Mouse (Mus musculus) left cerebral cortex, adult 2 months (tissue): ENCODE data around the gene Nol8. TPM values are rescaled to one million over a fixed set of nuclear protein-coding genes. Genes with fewer than 3 reads are reported as not detected.

Experiments
- DNase-seq, 2 experiments: peaks; one replicate each; pipeline ENCODE4 v3.0.0; 2021 to 2022; ENCODE audit warnings: low spot score in 2 of 2, mixed read lengths in 1 of 2; ENCODE audit errors: extremely low spot score in 1 of 2
- H3K27ac ChIP-seq: fragments of 200-600 bp; 2 replicates; pipeline ENCODE4 v1.8.1; 2022
- H3K4me3 ChIP-seq: fragments of 200-600 bp; 2 replicates; pipeline ENCODE4 v1.8.1; 2022
- CTCF ChIP-seq: fragments of 200-600 bp; IDR thresholded peaks from 2 replicates; pipeline ENCODE4 v1.8.1; 2022; ENCODE audit warnings: antibody characterized with exemption, mild to moderate bottlenecking, moderate library complexity
- intact Hi-C: fragments of 180-260 bp; cut with DNase I; formaldehyde crosslinking; loops from one replicate; pipeline ENCODE4 v1.15.1; 2025
- total RNA-seq, 2 experiments: library from RNA; stranded (reverse); gene quantifications; 2 replicates each; pipeline ENCODE4 v1.2.3; 2021

Gene Nol8
- total RNA-seq, 2 experiments from 2014 or later, result 27.0 to 28.1 TPM

DNA sequence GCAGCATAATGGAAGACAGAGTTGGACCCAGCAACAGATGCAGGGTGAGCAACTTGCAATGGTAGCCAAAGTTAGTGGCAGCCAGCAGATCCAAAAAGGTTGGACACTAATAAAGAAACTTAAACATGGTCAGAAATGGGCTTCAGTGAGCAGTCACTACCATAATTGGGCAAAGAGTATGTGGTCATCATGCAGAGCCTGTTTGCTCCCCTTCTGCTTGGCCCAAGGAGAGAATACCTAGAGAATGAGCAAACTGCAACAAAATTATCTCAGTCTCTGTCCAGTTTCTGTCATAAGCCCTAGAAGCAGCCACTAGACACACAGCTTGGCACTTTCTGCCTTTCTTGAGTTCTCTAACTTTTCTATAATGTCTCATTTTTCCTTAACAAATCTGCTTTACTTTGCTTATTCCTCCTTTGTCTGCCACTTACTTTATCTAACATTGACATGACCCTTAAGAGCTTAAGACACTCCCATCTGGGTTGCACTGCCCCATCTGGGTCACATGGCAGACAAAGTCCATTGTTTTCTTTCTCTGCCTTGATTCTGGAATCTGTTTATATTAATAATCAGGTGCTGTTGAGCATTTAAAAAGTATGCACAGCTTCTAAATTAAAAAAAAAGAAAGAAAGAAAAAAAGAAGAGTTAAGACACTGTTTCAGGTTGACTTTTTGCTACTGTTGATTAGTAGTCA lies 9.1 kb upstream of the Nol8 start:
- no peak overlapping the region for H3K4me3 ChIP-seq
- H3K27ac ChIP-seq, result no peak overlapping the region
- intact Hi-C loops, result no loop called here
- DNase-seq, result no peak
- no peak for TF ChIP-seq CTCF

DNA sequence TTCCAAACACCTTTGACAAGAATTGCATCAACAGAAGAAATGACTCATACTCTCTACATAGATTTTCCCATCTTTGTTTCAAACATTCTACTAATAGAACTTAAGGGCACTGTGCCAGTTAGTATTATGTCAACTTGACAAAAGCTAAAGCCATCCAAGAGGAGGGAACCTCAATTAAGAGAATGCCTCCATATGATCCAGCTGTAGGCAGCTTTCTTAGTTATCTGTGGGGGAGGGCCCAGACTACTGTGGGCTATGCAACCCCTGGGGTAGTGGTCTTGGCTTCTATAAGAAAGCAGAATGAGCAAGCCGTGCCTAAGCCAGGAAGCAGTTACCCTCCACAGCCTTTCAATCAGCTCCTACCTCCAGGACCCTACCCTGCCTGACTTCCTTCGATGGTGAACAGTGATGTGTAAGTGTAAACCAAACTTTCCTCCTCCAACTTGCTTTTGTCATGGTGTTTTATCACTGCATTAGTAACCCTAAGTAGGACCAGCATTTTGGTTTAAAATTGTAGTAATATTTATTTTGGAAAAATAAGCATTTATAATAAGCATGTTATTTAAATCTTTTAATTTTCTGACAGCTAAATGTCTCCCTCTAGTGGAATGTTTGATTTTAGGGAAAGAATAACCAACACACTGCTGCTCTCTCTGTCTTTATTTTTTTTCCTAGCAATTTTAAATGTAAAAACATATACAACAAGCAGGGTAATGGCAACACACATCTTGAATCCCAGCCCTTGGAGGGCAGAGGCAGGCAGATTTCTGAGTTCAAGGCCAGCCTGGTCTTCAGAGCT lies 7.9 kb upstream of the Nol8 start:
- intact Hi-C loops, result loop anchor here (1.0 to 5.0 kb wide), 2 partner anchors 196 to 323 kb away; partner anchors contain the start of gene Fgd3
- Histone ChIP-seq H3K4me3 (no peak overlapping the region), H3K27ac (no peak overlapping the region)
- peak; percentile 76 for TF ChIP-seq CTCF
- DNase-seq, result peak; percentile 11 to 23

- no peak overlapping the region for H3K27ac ChIP-seq
- intact Hi-C loops, result loop anchor here (5.0 kb wide), 1 partner anchor 324 kb away; the partner anchor contains the start of gene Fgd3
- no peak for TF ChIP-seq CTCF
These were observed 6.9 kb upstream of the Nol8 start for GRCm38 (mm10) chr13:49646019-49646418.

DNA sequence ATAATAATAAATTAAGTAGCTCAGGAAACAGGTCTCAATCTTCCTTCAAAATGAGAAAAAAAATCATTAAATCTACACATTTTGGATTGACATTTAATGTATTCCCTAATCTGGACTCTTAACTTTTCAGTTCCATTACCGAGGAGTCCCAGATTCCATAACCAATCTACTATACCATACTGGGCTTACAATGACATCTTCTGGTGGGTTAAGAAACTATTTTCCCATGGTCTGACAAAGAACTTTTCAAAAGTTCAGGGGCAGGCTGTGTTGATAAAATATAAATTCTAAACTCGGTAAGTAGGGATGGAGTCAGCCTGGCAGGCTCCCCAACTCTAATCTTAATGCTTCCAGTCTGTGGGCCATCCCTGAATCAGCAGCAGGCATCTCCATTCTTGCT lies 1.7 kb upstream of the Nol8 start:
- no peak for DNase-seq
- Histone ChIP-seq H3K27ac (no peak overlapping the region), H3K4me3 (no peak overlapping the region)
- intact Hi-C loops, result loop anchor here (5.0 kb wide), 1 partner anchor 309 kb away; the partner anchor contains the start of gene Bicd2
- no peak for TF ChIP-seq CTCF

More at GRCm38 (mm10) chr13:49646019-49646418, 6.9 kb upstream of the Nol8 start:
- DNase-seq, result no peak
- H3K4me3 ChIP-seq, result no peak overlapping the region

GRCm38 (mm10) chr13:49651781-49652351 lies 1.0 kb upstream of the Nol8 start:
- no peak overlapping the region for H3K27ac ChIP-seq
- intact Hi-C loops, result loop anchor here (5.0 kb wide), 1 partner anchor 310 kb away; the partner anchor contains the start of gene Bicd2
- no peak for TF ChIP-seq CTCF
- H3K4me3 ChIP-seq, result peak overlapping the region; percentile 89
- DNase-seq, result no peak

DNA sequence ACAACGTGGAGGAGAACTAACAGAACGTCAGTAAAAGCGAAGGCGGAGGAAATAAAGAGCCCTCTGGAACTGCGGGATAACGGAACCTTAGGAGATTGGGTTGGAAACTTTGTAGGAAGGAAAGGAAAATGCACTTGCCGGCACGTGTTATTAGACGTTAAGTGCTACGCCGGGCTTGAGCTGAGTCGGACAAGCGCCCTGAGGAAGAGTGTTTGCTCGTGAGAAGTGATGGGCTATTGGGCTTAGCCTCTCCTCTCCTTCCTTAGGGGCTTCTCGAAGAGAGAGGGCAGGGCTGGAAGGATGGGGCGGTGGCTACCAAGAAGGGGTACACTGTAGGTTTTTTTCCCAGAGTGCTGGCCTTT lies 283 bp downstream of the Nol8 start:
- peak in 1 of 2 experiments; percentile 52 for DNase-seq
- Histone ChIP-seq H3K4me3 (peak overlapping the region; percentile 89), H3K27ac (peak overlapping the region; percentile 71)
- no peak for TF ChIP-seq CTCF
- intact Hi-C loops, result loop anchor here (5.0 kb wide), 1 partner anchor 311 kb away; the partner anchor contains the start of gene Bicd2

GRCm38 (mm10) chr13:49677793-49678192 lies 24.9 kb downstream of the Nol8 start:
- intact Hi-C loops, result loop anchor here (2.0 to 10.0 kb wide), 2 partner anchors 15 to 47 kb away; no protein-coding TSS in a partner anchor
- no peak for DNase-seq
- Histone ChIP-seq H3K4me3 (no peak overlapping the region), H3K27ac (no peak overlapping the region)
- TF ChIP-seq CTCF, result no peak

GRCm38 (mm10) chr13:49681351-49682232 lies 28.7 kb downstream of the Nol8 start, which contains the start of gene Iars:
Gene Iars, plus strand, starts transcription at chr13:49682100.
- intact Hi-C loops, result no loop called here
- no peak for TF ChIP-seq CTCF

DNA sequence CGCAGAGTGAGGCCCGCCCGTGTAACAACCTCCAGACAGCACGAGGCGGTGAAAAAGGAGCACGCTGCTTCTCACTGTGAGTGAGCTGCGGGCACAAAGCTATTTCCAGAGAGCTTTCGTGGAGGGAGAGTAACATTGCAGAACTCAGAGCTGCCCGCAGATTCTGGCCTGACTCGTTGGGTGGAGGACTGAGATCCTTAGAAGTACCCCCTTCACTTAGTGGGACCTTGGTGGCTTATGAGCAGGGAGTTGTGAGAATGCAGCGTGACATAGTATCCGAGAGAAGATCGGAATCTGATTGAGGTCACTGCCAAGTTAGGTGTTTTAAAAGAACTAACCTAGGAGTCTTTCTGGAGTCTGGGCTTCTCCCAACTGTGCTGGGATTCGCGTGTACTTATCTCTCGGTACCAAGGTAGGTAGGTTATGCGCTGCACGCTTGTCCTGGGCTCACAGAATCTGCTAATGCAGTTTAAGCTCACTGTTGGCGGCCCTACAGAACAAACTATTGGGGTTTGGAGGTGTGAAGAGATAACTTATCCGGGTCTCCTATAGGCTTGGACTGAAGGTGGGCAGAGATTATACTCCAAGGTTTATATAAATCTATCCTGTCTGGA lies 29.5 kb downstream of the Nol8 start:
- intact Hi-C loops, result no loop called here
- no peak for TF ChIP-seq CTCF
- H3K27ac ChIP-seq, result peak overlapping the region; percentile 72
- DNase-seq, result no peak
- peak overlapping the region; percentile 82 for H3K4me3 ChIP-seq

More at GRCm38 (mm10) chr13:49681351-49682232, 28.7 kb downstream of the Nol8 start, which contains the start of gene Iars:
- peak; percentile 99 to 100 for DNase-seq
- Histone ChIP-seq H3K4me3 (peak within 1 kb of the TSS; percentile 82), H3K27ac (peak within 1 kb of the TSS; percentile 81)

GRCm38 (mm10) chr13:49684266-49684665 lies 31.4 kb downstream of the Nol8 start:
- no peak for DNase-seq
- intact Hi-C loops, result no loop called here
- Histone ChIP-seq H3K27ac (no peak overlapping the region), H3K4me3 (no peak overlapping the region)
- TF ChIP-seq CTCF, result no peak

DNA sequence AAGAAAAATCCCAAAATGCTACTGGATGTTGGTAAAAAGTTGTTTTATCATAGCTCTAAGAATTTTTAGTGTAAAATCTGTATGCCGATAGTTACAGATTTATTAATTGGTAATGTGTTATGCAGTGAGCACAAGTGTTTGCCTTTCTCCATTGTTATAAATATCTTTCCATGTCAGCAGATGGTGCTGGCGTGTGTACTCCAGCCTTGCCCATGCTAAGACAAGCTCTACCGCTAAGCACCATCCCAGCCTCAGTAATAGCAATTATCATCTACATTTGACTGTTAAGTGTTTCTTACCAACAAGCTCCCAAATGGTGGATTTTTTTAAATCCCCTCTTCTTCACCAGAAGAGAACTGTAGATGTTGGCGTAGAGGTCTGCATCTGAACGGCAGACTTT lies 38.2 kb downstream of the Nol8 start:
- TF ChIP-seq CTCF, result no peak
- intact Hi-C loops, result no loop called here
- no peak for DNase-seq
- Histone ChIP-seq H3K27ac (no peak overlapping the region), H3K4me3 (no peak overlapping the region)
